Mouse (Mus musculus) left cerebral cortex, postnatal 25 days (tissue): ENCODE measurements around the gene Klhdc4. TPM values are rescaled to one million over a fixed set of nuclear protein-coding genes. Genes with fewer than 3 reads are reported as not detected.

Experiments used
- DNase-seq, 2 experiments: peaks; one replicate each; pipeline ENCODE4 v3.0.0; 2022; ENCODE audit warnings: low spot score in 2 of 2, mixed read lengths in 1 of 2
- intact Hi-C: fragments of 180-260 bp; cut with DNase I; formaldehyde crosslinking; loops from one replicate; pipeline ENCODE4 v1.15.1; 2025
- total RNA-seq, 2 experiments: library from RNA; stranded (reverse); gene quantifications; 2 replicates each; pipeline ENCODE4 v1.2.3; 2021

The Klhdc4 gene
- total RNA-seq, 2 experiments from 2014 or later: 28.0 to 28.1 TPM

DNA sequence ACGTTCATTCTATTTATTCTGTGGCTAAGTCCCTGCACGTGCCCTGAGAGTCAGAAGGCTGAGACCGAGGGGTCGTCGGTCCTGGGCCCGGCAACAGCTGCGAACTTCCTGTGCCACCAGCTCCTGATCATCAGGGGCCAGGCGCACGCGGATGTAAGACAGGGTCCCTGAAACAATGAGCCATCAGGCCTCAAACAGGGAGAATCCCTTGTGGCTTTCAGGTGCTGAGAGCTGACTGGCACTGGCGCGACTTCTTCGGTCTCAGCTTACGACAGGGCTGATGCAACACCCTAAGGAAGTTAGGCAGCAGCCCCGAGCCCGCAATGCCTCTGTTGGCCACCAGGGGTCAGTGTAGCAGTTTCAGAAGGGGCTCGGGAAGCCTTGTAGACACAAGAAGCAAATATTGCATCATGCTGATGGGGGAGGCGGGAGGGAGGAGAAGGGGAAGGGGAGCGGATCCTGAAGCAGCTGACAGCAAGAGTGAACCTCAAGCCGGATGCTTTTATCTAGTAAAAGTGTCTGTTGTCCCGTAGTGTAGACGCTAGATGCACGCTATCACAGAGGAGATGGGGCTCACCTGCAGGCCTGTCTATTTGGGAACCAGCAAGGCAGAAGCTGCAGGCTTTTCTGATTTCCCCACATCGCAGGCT lies 21.6 kb upstream of the Klhdc4 start:
- DNase-seq: peak; percentile 95 to 97
- intact Hi-C loops: loop anchor here (1.0 to 2.0 kb wide), 2 partner anchors 58 to 84 kb away; no protein-coding TSS in a partner anchor

DNA sequence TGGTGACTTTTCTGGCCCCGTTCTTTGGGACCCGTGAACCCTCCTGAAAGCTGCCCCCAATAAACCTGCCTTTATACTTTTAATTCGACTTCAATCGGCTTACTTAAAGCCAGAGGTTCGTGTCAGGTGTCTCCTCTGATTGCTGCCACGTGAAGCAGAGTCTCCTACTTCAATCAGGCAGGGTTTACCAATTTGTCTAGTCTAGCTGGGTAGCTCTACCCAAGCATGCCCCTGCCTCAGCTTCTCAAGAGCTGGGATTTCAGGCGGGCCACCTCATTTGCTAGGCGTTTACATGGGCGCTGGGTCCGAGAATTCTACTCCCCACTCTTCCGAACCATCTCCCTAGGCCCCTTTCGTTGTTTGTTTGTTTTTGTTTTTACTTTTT lies 21.1 kb upstream of the Klhdc4 start:
- intact Hi-C loops: loop anchor here (2.0 kb wide), 1 partner anchor 84 kb away; no protein-coding TSS in a partner anchor
- no peak for DNase-seq

GRCm38 (mm10) chr8:121850018-121850417 lies 20.6 kb upstream of the Klhdc4 start:
- intact Hi-C loops: loop anchor here (2.0 kb wide), 1 partner anchor 85 kb away; no protein-coding TSS in a partner anchor
- DNase-seq: peak; percentile 71 to 84

DNA sequence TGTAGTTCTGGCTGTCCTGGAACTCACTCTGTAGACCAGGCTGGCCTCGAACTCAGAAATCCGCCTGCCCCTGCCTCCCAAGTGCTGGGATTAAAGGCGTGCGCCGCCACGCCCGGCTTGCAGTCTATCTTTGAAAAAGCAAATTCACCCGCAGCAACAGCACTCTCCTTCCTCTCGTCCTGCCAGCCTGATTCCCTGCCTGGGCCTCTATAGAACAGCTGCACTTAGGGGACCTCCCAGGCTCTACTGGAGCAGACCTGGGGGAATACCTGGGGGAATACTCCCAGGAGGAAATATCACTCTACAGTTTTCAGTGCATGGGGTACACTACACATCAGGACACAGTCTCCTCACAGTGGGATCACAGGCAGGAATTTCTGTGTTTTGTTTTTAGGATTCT lies 19.9 kb upstream of the Klhdc4 start:
- intact Hi-C loops: no loop called here
- no peak for DNase-seq

- DNase-seq: no peak
- intact Hi-C loops: no loop called here
These were observed 19.1 kb upstream of the Klhdc4 start for GRCm38 (mm10) chr8:121848495-121848894.

GRCm38 (mm10) chr8:121847987-121848386 lies 18.6 kb upstream of the Klhdc4 start:
- intact Hi-C loops: no loop called here
- no peak for DNase-seq

DNA sequence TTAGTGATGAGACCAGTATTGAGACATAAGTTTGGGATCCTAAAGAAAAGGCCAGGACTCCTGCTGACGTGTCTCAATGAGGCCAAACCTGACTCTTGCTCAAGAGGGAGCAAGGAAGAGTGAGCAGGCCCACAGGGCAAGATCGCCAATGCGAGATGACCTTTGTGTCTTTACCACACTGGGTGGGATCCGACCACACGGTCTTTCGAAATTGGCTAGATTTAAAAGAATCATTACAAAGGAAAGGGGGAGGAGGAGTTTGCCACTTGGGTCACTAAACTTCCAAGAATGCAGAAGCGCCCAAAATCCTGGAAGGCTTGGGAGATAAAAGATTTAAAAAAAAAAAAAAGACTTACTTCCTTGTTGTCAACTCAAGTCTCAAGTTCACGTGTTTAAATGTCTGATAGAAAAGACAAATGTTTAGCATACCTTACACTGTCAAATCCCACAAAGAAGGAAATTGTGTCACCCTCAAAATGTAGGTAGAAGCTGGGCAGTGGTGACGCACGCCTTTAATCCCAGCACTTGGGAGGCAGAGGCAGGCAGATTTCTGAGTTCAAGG lies 18.0 kb upstream of the Klhdc4 start:
- intact Hi-C loops: no loop called here
- no peak for DNase-seq

GRCm38 (mm10) chr8:121846815-121847214 lies 17.4 kb upstream of the Klhdc4 start:
- no peak for DNase-seq
- intact Hi-C loops: no loop called here

GRCm38 (mm10) chr8:121844765-121845164 lies 15.4 kb upstream of the Klhdc4 start:
- DNase-seq: no peak
- intact Hi-C loops: no loop called here

GRCm38 (mm10) chr8:121843184-121843733 lies 13.9 kb upstream of the Klhdc4 start:
- DNase-seq: no peak
- intact Hi-C loops: no loop called here

GRCm38 (mm10) chr8:121842064-121842955 lies 12.9 kb upstream of the Klhdc4 start:
- intact Hi-C loops: no loop called here

DNA sequence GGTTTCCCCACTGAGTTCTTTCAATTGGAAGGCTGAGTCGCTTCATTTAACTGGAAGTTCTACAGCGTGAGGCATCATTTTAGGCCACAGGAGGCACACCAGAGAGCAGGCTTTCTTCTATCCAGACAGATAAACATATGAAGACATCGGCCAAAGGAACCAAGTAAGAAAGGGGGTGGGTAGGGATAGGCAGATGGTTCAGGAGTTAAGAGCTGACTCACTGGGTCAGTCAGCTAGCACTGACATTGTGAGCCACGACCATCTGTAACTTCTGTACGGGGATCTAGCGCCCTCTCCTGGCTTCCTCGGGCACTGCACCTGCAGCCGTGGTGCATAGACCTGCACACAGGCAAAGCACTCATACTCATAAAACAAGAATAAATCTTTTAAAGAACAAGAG lies 11.9 kb upstream of the Klhdc4 start:
- intact Hi-C loops: no loop called here

More at GRCm38 (mm10) chr8:121842064-121842955, 12.9 kb upstream of the Klhdc4 start:
- DNase-seq: no peak

DNA sequence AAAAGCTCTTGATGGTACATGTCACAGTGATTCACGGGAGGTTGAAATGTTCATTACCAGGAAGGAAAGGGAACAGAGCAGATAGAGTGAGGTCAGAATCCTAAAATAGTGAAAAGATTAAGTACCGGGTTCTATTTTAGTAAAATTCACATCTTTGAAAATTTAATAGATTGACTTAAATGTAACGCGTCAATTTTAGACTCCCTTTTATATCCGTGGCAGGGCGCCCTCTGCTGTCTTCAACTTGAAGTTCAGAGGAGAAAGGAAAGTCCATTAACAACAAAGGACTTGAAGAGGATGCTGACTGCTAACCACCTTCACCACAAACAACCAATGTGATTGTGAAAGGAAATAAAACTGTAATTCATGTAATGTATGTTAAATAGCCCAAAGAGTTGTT lies 3.1 kb upstream of the Klhdc4 start:
- peak; percentile 74 to 86 for DNase-seq
- intact Hi-C loops: loop anchor here (5.0 kb wide), 2 partner anchors 115 to 230 kb away; no protein-coding TSS in a partner anchor

More for the DNA sequence above, 11.9 kb upstream of the Klhdc4 start:
- DNase-seq: peak; percentile 58 to 82

GRCm38 (mm10) chr8:121832061-121832460 lies 2.7 kb upstream of the Klhdc4 start:
- intact Hi-C loops: loop anchor here (5.0 kb wide), 2 partner anchors 115 to 230 kb away; no protein-coding TSS in a partner anchor

DNA sequence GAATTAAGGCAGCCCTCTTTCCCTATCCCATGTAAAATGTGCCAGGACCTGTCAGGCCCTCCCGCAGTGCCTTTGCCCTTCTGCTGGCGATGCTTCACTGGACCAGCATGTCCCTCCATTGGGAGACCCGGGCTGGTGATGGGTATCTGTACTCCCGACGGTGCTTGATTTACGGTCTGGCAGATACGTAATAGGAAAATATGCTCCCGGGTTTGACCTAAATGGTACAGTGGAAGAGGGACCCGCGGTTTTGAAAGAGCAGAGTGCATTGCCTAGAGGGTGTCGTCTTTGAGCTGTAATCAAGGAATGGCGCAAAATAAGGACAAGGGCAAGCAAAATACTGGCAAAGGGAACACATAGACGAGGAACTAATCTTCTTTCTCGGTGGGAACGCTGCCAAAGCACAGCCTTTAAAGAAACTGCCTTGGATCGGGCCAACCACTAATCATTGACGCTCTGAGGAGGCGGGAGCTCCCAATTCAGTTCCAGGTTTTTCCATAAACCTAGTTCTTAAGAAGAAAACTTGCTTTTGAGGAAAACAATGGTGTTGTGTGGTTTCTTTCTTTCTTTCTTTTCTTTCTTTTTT lies 501 bp upstream of the Klhdc4 start:
- DNase-seq: peak in 1 of 2 experiments; percentile 31
- intact Hi-C loops: loop anchor here (5.0 kb wide), 2 partner anchors 113 to 228 kb away; no protein-coding TSS in a partner anchor

More at GRCm38 (mm10) chr8:121832061-121832460, 2.7 kb upstream of the Klhdc4 start:
- no peak for DNase-seq

GRCm38 (mm10) chr8:121828376-121829023 lies 869 bp downstream of the Klhdc4 start:
- intact Hi-C loops: no loop called here

DNA sequence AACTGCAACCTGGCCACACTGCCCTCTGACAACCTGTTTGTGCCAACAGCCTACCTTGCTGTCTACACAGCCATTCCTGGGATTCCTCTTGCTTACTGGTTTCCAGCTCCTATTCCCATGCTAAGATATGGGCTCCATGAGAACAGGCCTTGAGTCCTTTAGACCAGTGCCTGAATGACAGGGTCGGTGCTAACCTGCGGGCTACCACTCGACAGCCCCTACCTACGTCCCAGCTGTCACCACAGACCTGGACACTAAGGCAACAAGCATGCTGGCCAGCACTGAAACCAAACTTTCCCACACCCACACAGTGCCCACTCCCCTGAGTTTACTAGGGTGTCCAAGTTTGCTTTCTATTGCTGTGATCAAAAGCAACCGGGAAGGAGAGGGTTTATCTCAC lies 1.6 kb downstream of the Klhdc4 start:
- intact Hi-C loops: no loop called here
- no peak for DNase-seq

More at GRCm38 (mm10) chr8:121828376-121829023, 869 bp downstream of the Klhdc4 start:
- DNase-seq: no peak

DNA sequence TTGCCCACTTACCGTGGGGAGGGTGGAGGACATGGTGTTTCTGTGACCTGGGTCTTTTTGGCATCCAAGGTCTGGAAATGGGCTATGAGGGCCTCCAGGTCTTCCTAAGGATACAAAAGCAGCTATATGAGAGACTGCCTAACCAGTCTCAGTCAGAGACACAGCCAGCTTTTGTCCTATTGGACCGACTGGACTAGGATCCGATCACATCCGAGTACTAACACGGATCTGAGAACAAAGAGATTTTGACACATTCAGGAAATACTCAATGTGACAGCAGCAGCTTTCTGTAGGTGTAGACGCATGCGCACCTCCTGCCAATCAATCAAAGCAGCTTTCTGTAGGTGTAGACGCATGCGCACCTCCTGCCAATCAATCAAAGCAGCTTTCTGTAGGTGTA lies 7.6 kb downstream of the Klhdc4 start:
- intact Hi-C loops: no loop called here
- DNase-seq: no peak

GRCm38 (mm10) chr8:121821320-121821719 lies 8.0 kb downstream of the Klhdc4 start:
- intact Hi-C loops: no loop called here

More at GRCm38 (mm10) chr8:121821320-121821719, 8.0 kb downstream of the Klhdc4 start:
- DNase-seq: no peak
